Mouse (Mus musculus) E14TG2a.4 (cell line): ENCODE data around the gene Tmem120b.

Experiments used
- H3K27me3 ChIP-seq: 2 replicates; pipeline ENCODE4 v1.6.1; 2014; ENCODE audit warnings: low read length, control low read depth; ENCODE audit not compliant: insufficient read depth
- H3K36me3 ChIP-seq: 2 replicates; pipeline ENCODE4 v1.6.1; 2014; ENCODE audit warnings: low read length, control low read depth; ENCODE audit not compliant: insufficient read depth
- H3K4me1 ChIP-seq: replicated peaks from 2 replicates; pipeline ENCODE4 v1.6.1; 2014; ENCODE audit warnings: low read depth, low read length, control low read depth
- H3K4me3 ChIP-seq: replicated peaks from 2 replicates; pipeline ENCODE4 v1.5.1; 2014; ENCODE audit warnings: mild to moderate bottlenecking, low read length
- H3K9me3 ChIP-seq: 2 replicates; pipeline ENCODE4 v1.6.1; 2014; ENCODE audit warnings: low read length, control low read depth
- CTCF ChIP-seq: conservative IDR thresholded peaks from 2 replicates; pipeline ENCODE4 v1.5.1; 2014; ENCODE audit warnings: low read length
- NANOG ChIP-seq: IDR thresholded peaks from 2 replicates; pipeline ENCODE4 v1.6.1; 2014; ENCODE audit warnings: borderline replicate concordance, low read length, mixed read lengths
- POU5F1 ChIP-seq: IDR thresholded peaks from 2 replicates; pipeline ENCODE4 v1.6.1; 2014; ENCODE audit warnings: low read length, borderline replicate concordance

Gene Tmem120b

GRCm38 (mm10) chr5:123090560-123091306 lies 22.5 kb downstream of the Tmem120b start:
- Histone ChIP-seq H3K9me3 (peaks cover 13% of the 10 kb centered on the region), H3K4me3 (no peak overlapping the region), H3K4me1 (peaks cover 34% of the 10 kb centered on the region), H3K27me3 (no peaks in the 10 kb centered on the region), H3K36me3 (0 out of 2 replicates have a peak, but pooled peaks cover 5% of the 10 kb centered on the region)
- no peak for TF ChIP-seq NANOG
- no peak for TF ChIP-seq CTCF
- TF ChIP-seq POU5F1 = no peak

- H3K9me3 ChIP-seq = peaks cover 13% of the 10 kb centered on the region
- 0 out of 2 replicates have a peak, but pooled peaks cover 5% of the 10 kb centered on the region for H3K36me3 ChIP-seq
- peaks cover 23% of the 10 kb centered on the region for H3K4me1 ChIP-seq
- no peaks in the 10 kb centered on the region for H3K27me3 ChIP-seq
- H3K4me3 ChIP-seq = no peak overlapping the region
- TF ChIP-seq CTCF (no peak), POU5F1 (no peak)
Measured at GRCm38 (mm10) chr5:123093077-123093633, 24.9 kb downstream of the Tmem120b start.

GRCm38 (mm10) chr5:123094238-123094991 lies 26.2 kb downstream of the Tmem120b start:
- H3K4me1 ChIP-seq = peaks cover 23% of the 10 kb centered on the region
- H3K36me3 ChIP-seq = peaks cover 10% of the 10 kb centered on the region; the same call in 1 of the 2 replicates
- H3K4me3 ChIP-seq = no peak overlapping the region
- TF ChIP-seq NANOG = no peak
- TF ChIP-seq POU5F1 = no peak
- no peak for TF ChIP-seq CTCF
- no peaks in the 10 kb centered on the region for H3K27me3 ChIP-seq
- H3K9me3 ChIP-seq = peaks cover 5% of the 10 kb centered on the region

- H3K27me3 ChIP-seq = no peaks in the 10 kb centered on the region
- H3K36me3 ChIP-seq = peaks cover 19% of the 10 kb centered on the region
- H3K4me1 ChIP-seq = peaks cover 10% of the 10 kb centered on the region
- no peak overlapping the region for H3K4me3 ChIP-seq
- no peak for TF ChIP-seq NANOG
- TF ChIP-seq POU5F1 = no peak
- no peak for TF ChIP-seq CTCF
- H3K9me3 ChIP-seq = no peaks in the 10 kb centered on the region
Measured at GRCm38 (mm10) chr5:123096299-123096698, 28.1 kb downstream of the Tmem120b start.

GRCm38 (mm10) chr5:123098487-123098886 lies 30.3 kb downstream of the Tmem120b start:
- TF ChIP-seq CTCF = no peak
- TF ChIP-seq NANOG = no peak
- no peak for TF ChIP-seq POU5F1
- Histone ChIP-seq H3K9me3 (no peaks in the 10 kb centered on the region), H3K27me3 (no peaks in the 10 kb centered on the region), H3K4me3 (no peak overlapping the region), H3K4me1 (peaks cover 7% of the 10 kb centered on the region), H3K36me3 (peaks cover 24% of the 10 kb centered on the region)

- TF ChIP-seq NANOG (no peak), POU5F1 (no peak), CTCF (no peak)
- H3K4me1 ChIP-seq = peaks cover 8% of the 10 kb centered on the region; the same call in 1 of the 2 replicates
Measured at GRCm38 (mm10) chr5:123102376-123102775, 34.2 kb downstream of the Tmem120b start.

GRCm38 (mm10) chr5:123103556-123103955 lies 35.3 kb downstream of the Tmem120b start:
- Histone ChIP-seq H3K27me3 (no peaks in the 10 kb centered on the region), H3K4me3 (no peak overlapping the region), H3K9me3 (no peaks in the 10 kb centered on the region), H3K36me3 (peaks cover 40% of the 10 kb centered on the region), H3K4me1 (peaks cover 8% of the 10 kb centered on the region; the same call in 1 of the 2 replicates)
- TF ChIP-seq POU5F1 (no peak), NANOG (no peak), CTCF (no peak)

More at GRCm38 (mm10) chr5:123102376-123102775, 34.2 kb downstream of the Tmem120b start:
- Histone ChIP-seq H3K27me3 (no peaks in the 10 kb centered on the region), H3K4me3 (no peak overlapping the region), H3K9me3 (no peaks in the 10 kb centered on the region), H3K36me3 (peaks cover 41% of the 10 kb centered on the region)

GRCm38 (mm10) chr5:123104769-123105168 lies 36.6 kb downstream of the Tmem120b start:
- no peak overlapping the region for H3K4me3 ChIP-seq
- H3K27me3 ChIP-seq = no peaks in the 10 kb centered on the region
- H3K9me3 ChIP-seq = no peaks in the 10 kb centered on the region
- peaks cover 32% of the 10 kb centered on the region for H3K36me3 ChIP-seq
- H3K4me1 ChIP-seq = peaks cover 16% of the 10 kb centered on the region
- TF ChIP-seq POU5F1 (no peak), NANOG (no peak), CTCF (no peak)
